Mouse (Mus musculus): ENCODE results near the gene Zscan2. TPM values are rescaled to one million over a fixed set of nuclear protein-coding genes. Genes with fewer than 3 reads are reported as not detected.

The Zscan2 gene
- polyA plus RNA-seq, 1 experiment from 2014 or later = 1.1 TPM

DNA sequence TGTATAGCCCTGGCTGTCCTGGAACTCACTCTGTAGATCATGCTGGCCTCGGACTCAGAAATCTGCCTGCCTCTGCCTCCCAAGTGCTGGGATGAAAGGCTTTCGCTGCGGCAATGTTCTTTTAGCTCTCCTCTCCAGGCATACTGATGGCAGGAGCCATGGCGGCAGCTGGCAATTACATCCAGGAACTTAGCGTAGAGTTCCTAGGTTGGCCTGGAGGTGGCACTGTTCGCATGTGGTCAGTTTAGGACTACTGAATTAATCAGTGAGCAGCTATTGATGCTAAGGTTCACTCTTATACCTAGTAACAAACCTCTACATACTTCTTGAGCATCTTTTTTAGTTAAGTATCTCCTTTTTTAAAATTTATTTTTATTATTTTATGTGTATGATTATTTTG is 3.5 kb upstream of the Zscan2 start:
- Histone ChIP-seq H3K4me1 (ENCODE audit: insufficient read depth, low read depth, low read length) (no peaks in the 10 kb centered on the region), H3K4me3 (ENCODE audit: low read depth, low read length) (no peak overlapping the region), H3K27ac (ENCODE audit: low read length) (no peak overlapping the region), H3K36me3 (ENCODE audit: insufficient read depth, low read length) (no peaks in the 10 kb centered on the region), H3K9ac (replicated peaks; ENCODE audit: low read depth) (no peak overlapping the region), H3K4me2 (replicated peaks; ENCODE audit: low read depth, low read length) (no peak overlapping the region), H3K27me3 (replicated peaks; ENCODE audit: insufficient read depth, low read length) (no peaks in the 10 kb centered on the region), H3K9me3 (ENCODE audit: low read length) (no peaks in the 10 kb centered on the region)
- no peak for ATAC-seq
- no peak for TF ChIP-seq EP300 (IDR thresholded peaks at IDR 0.05)
- TF ChIP-seq CTCF (IDR thresholded peaks at IDR 0.05) = peak; percentile 93
- DNase-seq (ENCODE audit: low spot score) = peak; percentile 87
- 25% methylated on average over 6 of the region's 6 CpGs for WGBS

DNA sequence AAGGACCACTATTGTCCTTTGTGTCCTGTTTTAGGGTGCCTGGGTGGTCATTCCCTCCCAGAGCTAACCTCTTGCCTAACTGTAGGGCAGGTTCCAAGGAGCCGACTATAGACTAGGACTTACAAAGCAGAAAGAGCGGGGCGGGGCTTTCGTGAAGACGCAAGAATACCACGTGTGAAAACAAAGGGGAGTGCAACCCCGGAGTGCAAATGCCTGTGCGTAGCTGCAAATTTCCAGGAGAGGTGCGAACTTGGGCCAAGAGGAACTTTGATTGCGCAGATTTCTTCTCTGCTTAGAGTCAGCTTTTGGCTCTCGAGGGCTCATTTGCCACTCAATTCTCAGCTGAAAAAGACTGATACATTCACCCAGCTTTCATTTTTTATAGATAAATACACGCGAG is 493 bp upstream of the Zscan2 start:
- WGBS = 0% methylated on average over 13 of the region's 13 CpGs
- Histone ChIP-seq H3K9ac (replicated peaks; ENCODE audit: low read depth) (no peak overlapping the region), H3K4me2 (replicated peaks; ENCODE audit: low read depth, low read length) (peak overlapping the region; percentile 60), H3K4me1 (ENCODE audit: insufficient read depth, low read depth, low read length) (peaks cover 10% of the 10 kb centered on the region), H3K27me3 (replicated peaks; ENCODE audit: insufficient read depth, low read length) (no peaks in the 10 kb centered on the region), H3K27ac (ENCODE audit: low read length) (0 out of 2 replicates have a peak overlapping the region, but pooled peaks have one; percentile 33), H3K4me3 (ENCODE audit: low read depth, low read length) (peak overlapping the region; percentile 84), H3K9me3 (ENCODE audit: low read length) (no peaks in the 10 kb centered on the region), H3K36me3 (ENCODE audit: insufficient read depth, low read length) (no peaks in the 10 kb centered on the region)
- peak; percentile 73 for ATAC-seq
- TF ChIP-seq CTCF (IDR thresholded peaks at IDR 0.05) (no peak), EP300 (IDR thresholded peaks at IDR 0.05) (no peak)
- DNase-seq (ENCODE audit: low spot score) = peak; percentile 89

- Histone ChIP-seq H3K36me3 (ENCODE audit: insufficient read depth, low read length) (no peaks in the 10 kb centered on the region), H3K4me2 (replicated peaks; ENCODE audit: low read depth, low read length) (no peak overlapping the region), H3K27me3 (replicated peaks; ENCODE audit: insufficient read depth, low read length) (no peaks in the 10 kb centered on the region), H3K4me3 (ENCODE audit: low read depth, low read length) (no peak overlapping the region), H3K27ac (ENCODE audit: low read length) (no peak overlapping the region), H3K9me3 (ENCODE audit: low read length) (no peaks in the 10 kb centered on the region), H3K4me1 (ENCODE audit: insufficient read depth, low read depth, low read length) (peaks cover 19% of the 10 kb centered on the region), H3K9ac (replicated peaks; ENCODE audit: low read depth) (no peak overlapping the region)
- ATAC-seq (no peak), DNase-seq (ENCODE audit: low spot score) (no peak)
- no peak for TF ChIP-seq EP300 (IDR thresholded peaks at IDR 0.05)
- TF ChIP-seq CTCF (IDR thresholded peaks at IDR 0.05) = no peak
- WGBS = 91% methylated on average over 2 of the region's 2 CpGs
These were observed 1.8 kb downstream of the Zscan2 start for GRCm38 (mm10) chr7:80862475-80862874.

- Histone ChIP-seq H3K27ac (ENCODE audit: low read length) (no peak overlapping the region), H3K9ac (replicated peaks; ENCODE audit: low read depth) (no peak overlapping the region), H3K4me3 (ENCODE audit: low read depth, low read length) (no peak overlapping the region), H3K4me2 (replicated peaks; ENCODE audit: low read depth, low read length) (no peak overlapping the region), H3K9me3 (ENCODE audit: low read length) (no peaks in the 10 kb centered on the region), H3K4me1 (ENCODE audit: insufficient read depth, low read depth, low read length) (peaks cover 19% of the 10 kb centered on the region), H3K36me3 (ENCODE audit: insufficient read depth, low read length) (no peaks in the 10 kb centered on the region), H3K27me3 (replicated peaks; ENCODE audit: insufficient read depth, low read length) (no peaks in the 10 kb centered on the region)
- ATAC-seq = no peak
- no peak for DNase-seq (ENCODE audit: low spot score)
- TF ChIP-seq CTCF (IDR thresholded peaks at IDR 0.05) = no peak
- TF ChIP-seq EP300 (IDR thresholded peaks at IDR 0.05) = no peak
- WGBS = 81% methylated on average over 5 of the region's 5 CpGs
These were observed 2.8 kb downstream of the Zscan2 start for GRCm38 (mm10) chr7:80863520-80863919.

DNA sequence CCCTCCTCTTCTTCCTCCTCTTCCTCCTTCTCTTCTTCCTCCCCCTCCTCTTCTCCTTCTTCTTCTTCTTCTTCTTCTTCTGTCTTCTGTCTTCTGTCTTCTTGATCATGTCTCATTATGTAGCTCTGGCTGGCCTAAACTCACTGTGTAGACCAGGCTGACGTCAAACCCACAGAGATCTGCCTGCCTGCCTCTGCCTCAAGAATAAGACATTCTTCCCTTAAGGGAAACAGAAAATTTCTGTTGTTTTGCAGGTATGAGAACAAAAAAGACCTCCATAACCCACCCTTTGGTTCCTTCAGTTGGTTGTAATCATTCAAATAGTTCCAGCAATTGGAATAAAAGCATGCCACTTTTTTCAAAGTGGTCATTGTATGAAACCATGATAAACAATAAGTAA is 3.4 kb downstream of the Zscan2 start:
- Histone ChIP-seq H3K9me3 (ENCODE audit: low read length) (no peaks in the 10 kb centered on the region), H3K27me3 (replicated peaks; ENCODE audit: insufficient read depth, low read length) (no peaks in the 10 kb centered on the region), H3K9ac (replicated peaks; ENCODE audit: low read depth) (no peak overlapping the region), H3K36me3 (ENCODE audit: insufficient read depth, low read length) (no peaks in the 10 kb centered on the region), H3K4me1 (ENCODE audit: insufficient read depth, low read depth, low read length) (peaks cover 19% of the 10 kb centered on the region), H3K4me2 (replicated peaks; ENCODE audit: low read depth, low read length) (no peak overlapping the region), H3K4me3 (ENCODE audit: low read depth, low read length) (no peak overlapping the region), H3K27ac (ENCODE audit: low read length) (no peak overlapping the region)
- no peak for DNase-seq (ENCODE audit: low spot score)
- WGBS = 48% methylated on average over 1 of the region's 1 CpGs
- no peak for TF ChIP-seq CTCF (IDR thresholded peaks at IDR 0.05)
- no peak for TF ChIP-seq EP300 (IDR thresholded peaks at IDR 0.05)
- no peak for ATAC-seq

DNA sequence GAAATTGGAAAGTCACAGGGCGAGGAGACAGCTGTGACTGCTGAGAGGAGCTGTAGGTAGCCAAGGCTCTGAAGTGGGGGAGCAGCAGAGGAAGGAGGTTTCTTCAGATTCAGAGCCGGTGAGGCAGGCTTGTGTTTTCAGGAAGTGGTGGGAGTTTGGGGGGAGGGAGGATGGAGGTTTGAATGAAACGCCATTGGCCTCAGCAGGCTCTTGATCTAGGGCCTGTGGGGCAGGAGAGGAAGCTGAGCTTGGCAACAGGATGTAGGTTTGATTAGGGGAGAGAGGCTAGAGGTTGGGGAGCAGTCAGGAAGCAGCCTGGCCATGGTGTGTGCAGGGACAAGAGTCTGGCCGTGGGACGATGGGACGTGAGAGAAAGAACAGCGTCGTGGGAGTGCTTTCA is 4.1 kb downstream of the Zscan2 start:
- H3K4me2 ChIP-seq (replicated peaks; ENCODE audit: low read depth, low read length) = no peak overlapping the region
- no peaks in the 10 kb centered on the region for H3K36me3 ChIP-seq (ENCODE audit: insufficient read depth, low read length)
- no peak overlapping the region for H3K9ac ChIP-seq (replicated peaks; ENCODE audit: low read depth)
- H3K4me1 ChIP-seq (ENCODE audit: insufficient read depth, low read depth, low read length) = peaks cover 19% of the 10 kb centered on the region
- H3K27me3 ChIP-seq (replicated peaks; ENCODE audit: insufficient read depth, low read length) = no peaks in the 10 kb centered on the region
- ATAC-seq (no peak), DNase-seq (ENCODE audit: low spot score) (peak; percentile 33)
- no peak overlapping the region for H3K4me3 ChIP-seq (ENCODE audit: low read depth, low read length)
- WGBS = 47% methylated on average over 8 of the region's 8 CpGs
- H3K9me3 ChIP-seq (ENCODE audit: low read length) = no peaks in the 10 kb centered on the region
- no peak for TF ChIP-seq CTCF (IDR thresholded peaks at IDR 0.05)
- no peak for TF ChIP-seq EP300 (IDR thresholded peaks at IDR 0.05)
- peak overlapping the region; percentile 51; the same call in 1 of the 2 replicates for H3K27ac ChIP-seq (ENCODE audit: low read length)

- H3K27me3 ChIP-seq (replicated peaks; ENCODE audit: insufficient read depth, low read length) = no peaks in the 10 kb centered on the region
- H3K36me3 ChIP-seq (ENCODE audit: insufficient read depth, low read length) = no peaks in the 10 kb centered on the region
- ATAC-seq (no peak), DNase-seq (ENCODE audit: low spot score) (no peak)
- 68% methylated on average over 7 of the region's 7 CpGs for WGBS
- no peak overlapping the region for H3K4me3 ChIP-seq (ENCODE audit: low read depth, low read length)
- H3K4me1 ChIP-seq (ENCODE audit: insufficient read depth, low read depth, low read length) = peaks cover 19% of the 10 kb centered on the region
- H3K27ac ChIP-seq (ENCODE audit: low read length) = peak overlapping the region; percentile 51; the same call in 1 of the 2 replicates
- no peaks in the 10 kb centered on the region for H3K9me3 ChIP-seq (ENCODE audit: low read length)
- TF ChIP-seq EP300 (IDR thresholded peaks at IDR 0.05) = no peak
- no peak for TF ChIP-seq CTCF (IDR thresholded peaks at IDR 0.05)
- no peak overlapping the region for H3K9ac ChIP-seq (replicated peaks; ENCODE audit: low read depth)
- H3K4me2 ChIP-seq (replicated peaks; ENCODE audit: low read depth, low read length) = no peak overlapping the region; the same call in 1 of the 2 replicates
These were observed 4.8 kb downstream of the Zscan2 start for GRCm38 (mm10) chr7:80865521-80865920.

All from lung, postnatal 0 days (tissue).